8 mouse cellular contexts compared by ENCODE assay signal in the genomic region with DNA sequence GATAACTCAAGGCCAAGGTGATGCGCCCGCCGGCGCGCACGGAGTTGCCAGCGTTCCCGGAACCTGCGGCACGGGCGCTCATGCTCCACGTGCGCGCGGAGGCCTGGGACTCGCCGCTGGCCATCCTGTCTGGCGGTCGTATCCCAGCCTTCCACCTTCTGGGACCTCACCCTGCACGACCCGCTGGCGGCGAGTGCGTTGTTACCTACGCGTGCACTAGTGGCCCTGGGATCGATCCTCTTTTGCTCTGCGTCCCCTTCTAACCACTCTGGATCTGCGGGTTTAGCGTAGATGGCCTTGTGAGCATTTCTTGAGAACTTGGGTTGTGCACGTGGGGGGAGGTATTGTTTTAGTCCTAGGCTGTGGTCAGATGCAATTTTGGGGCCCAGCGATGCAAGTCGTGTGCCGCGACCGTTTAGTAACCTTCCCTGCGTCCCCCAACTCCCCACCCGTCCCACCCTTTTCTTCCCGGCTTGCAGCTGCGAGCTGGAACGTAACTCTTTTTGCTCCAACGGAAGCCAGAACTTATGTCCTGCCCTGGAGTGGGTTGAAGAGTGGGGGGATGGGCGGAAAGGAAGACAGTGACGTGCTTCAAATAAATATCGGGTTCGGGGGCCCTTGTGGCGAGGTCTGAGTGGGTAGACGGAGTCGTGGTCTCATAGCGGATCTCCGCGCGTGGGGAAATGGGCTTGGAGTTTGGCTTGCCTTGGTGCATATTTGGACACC. TPM values are rescaled to one million over a fixed set of nuclear protein-coding genes. Genes with fewer than 3 reads are reported as not detected.
DNase-seq lines count a peak whose midpoint lies in the region; ATAC-seq and TF ChIP-seq lines count a peak whose summit lies in the region.

No protein-coding gene starts in this region.

- H3K27me3 ChIP-seq in forebrain, embryonic 10.5 days (ENCODE audit: poor library complexity, severe bottlenecking), result peaks cover 25% of the 10 kb centered on the region
- H3K27me3 ChIP-seq in hindbrain, embryonic 16.5 days (replicated peaks; ENCODE audit: control insufficient read depth, insufficient read depth, low read length), result peaks cover 5% of the 10 kb centered on the region
- H3K27me3 ChIP-seq in lung, embryonic 14.5 days (ENCODE audit: insufficient read depth, low read length), result no peaks in the 10 kb centered on the region

- H3K36me3 ChIP-seq in forebrain, embryonic 10.5 days (replicated peaks), result peaks cover 31% of the 10 kb centered on the region
- no peaks in the 10 kb centered on the region for H3K36me3 ChIP-seq in hindbrain, embryonic 16.5 days (ENCODE audit: control insufficient read depth, insufficient read depth, low read length)
- H3K36me3 ChIP-seq in lung, embryonic 14.5 days (ENCODE audit: insufficient read depth), result peaks cover 28% of the 10 kb centered on the region

- peak overlapping the region; percentile 76 for H3K9ac ChIP-seq in hindbrain, embryonic 16.5 days (ENCODE audit: low read depth, low read length)
- H3K9ac ChIP-seq in lung, embryonic 14.5 days, result peak overlapping the region; percentile 91

- peaks cover 66% of the 10 kb centered on the region for H3K4me1 ChIP-seq in forebrain, embryonic 10.5 days
- peaks cover 11% of the 10 kb centered on the region for H3K4me1 ChIP-seq in hindbrain, embryonic 16.5 days (ENCODE audit: control insufficient read depth, insufficient read depth, low read depth, low read length)
- peaks cover 12% of the 10 kb centered on the region for H3K4me1 ChIP-seq in lung, embryonic 14.5 days (ENCODE audit: insufficient read depth)
- H3K4me1 ChIP-seq in olfactory bulb, adult 2 months (ENCODE audit: control insufficient read depth, insufficient read depth, low read length), result peaks cover 10% of the 10 kb centered on the region

- peak; percentile 24 for DNase-seq in kidney, adult 9 months
- no peak for DNase-seq in kidney, adult 11 months
- DNase-seq in adrenal gland, postnatal 14 days, result peak; percentile 54
- peak; percentile 67 for DNase-seq in forebrain, embryonic 10.5 days (ENCODE audit: extremely low spot score, low spot score)
- DNase-seq in lung, embryonic 14.5 days, result peak; percentile 78
- DNase-seq in urinary bladder, postnatal 14 days (ENCODE audit: low spot score), result peak; percentile 23

- no peak for TF ChIP-seq CTCF in lung, embryonic 14.5 days (IDR thresholded peaks at IDR 0.05; ENCODE audit: low read depth)
- no peak for TF ChIP-seq CTCF in olfactory bulb, adult 2 months (IDR thresholded peaks at IDR 0.05; ENCODE audit: insufficient read depth, low read depth, low read length)

- no peaks in the 10 kb centered on the region for H3K9me3 ChIP-seq in forebrain, embryonic 10.5 days
- no peaks in the 10 kb centered on the region for H3K9me3 ChIP-seq in hindbrain, embryonic 16.5 days (ENCODE audit: control insufficient read depth, low read length)
- H3K9me3 ChIP-seq in lung, embryonic 14.5 days (ENCODE audit: low read depth, low read length), result no peaks in the 10 kb centered on the region

- no peak for TF ChIP-seq POLR2A in olfactory bulb, adult 2 months (IDR thresholded peaks at IDR 0.05; ENCODE audit: insufficient read depth, low read depth, low read length)

- peak; percentile 63; the same call in 1 of the 2 replicates for ATAC-seq in hindbrain, embryonic 16.5 days
- ATAC-seq in lung, embryonic 14.5 days (ENCODE audit: insufficient read depth), result peak; percentile 69

- peak overlapping the region; percentile 74 for H3K4me3 ChIP-seq in forebrain, embryonic 10.5 days
- peak overlapping the region; percentile 91 for H3K4me3 ChIP-seq in hindbrain, embryonic 16.5 days (ENCODE audit: low read length)
- H3K4me3 ChIP-seq in lung, embryonic 14.5 days (ENCODE audit: low read depth, low read length), result peak overlapping the region; percentile 83
- H3K4me3 ChIP-seq in olfactory bulb, adult 2 months (ENCODE audit: insufficient read depth, low read depth, low read length), result peak overlapping the region; percentile 72

- WGBS in forebrain, embryonic 10.5 days, result under 1% methylated on average over 53 of the region's 53 CpGs
- under 1% methylated on average over 52 of the region's 53 CpGs for WGBS in hindbrain, embryonic 16.5 days
- under 1% methylated on average over 52 of the region's 53 CpGs for WGBS in lung, embryonic 14.5 days
- 2% methylated on average over 53 of the region's 53 CpGs for WGBS in olfactory bulb, adult 2 months

- peak overlapping the region; percentile 99 for H3K27ac ChIP-seq in forebrain, embryonic 10.5 days
- H3K27ac ChIP-seq in hindbrain, embryonic 16.5 days (ENCODE audit: low read depth, low read length), result peak overlapping the region; percentile 63; the same call in 1 of the 2 replicates
- H3K27ac ChIP-seq in lung, embryonic 14.5 days (ENCODE audit: low read depth), result peak overlapping the region; percentile 90
- H3K27ac ChIP-seq in olfactory bulb, adult 2 months (ENCODE audit: insufficient read depth, low read depth, low read length), result peak overlapping the region; percentile 96

- peak overlapping the region; percentile 91 for H3K4me2 ChIP-seq in hindbrain, embryonic 16.5 days (ENCODE audit: low read length)
- H3K4me2 ChIP-seq in lung, embryonic 14.5 days, result peak overlapping the region; percentile 73

RNA-seq across cellular contexts. Expression of a gene that starts 0.7 kb away (rescaled TPM):
- 10.9 and 15.0 TPM in 2 replicates for total RNA-seq in adrenal gland, postnatal 14 days (2021)
- polyA plus RNA-seq in forebrain, embryonic 10.5 days (2016; fragmentation: Nextera tagmentation; extraction: Ambion mirVana), result 280 and 291 TPM in 2 replicates
- 17.3 and 22.1 TPM in 2 replicates for polyA plus RNA-seq in hindbrain, embryonic 16.5 days (2015; fragmentation: Nextera tagmentation; extraction: Ambion mirVana)
- 180 and 188 TPM in 2 replicates for polyA plus RNA-seq in lung, embryonic 14.5 days (2014; fragmentation: Nextera tagmentation; extraction: Ambion mirVana)
- 382 TPM in 1 of 2 replicates, not detected in the other for polyA plus RNA-seq in olfactory bulb, adult 2 months (2012; ENCODE audit: insufficient read depth, insufficient read length, low replicate concordance, missing spikeins)
